Mouse (Mus musculus) megakaryocyte, adult 5-6 weeks (primary cell): ENCODE data around the gene Klhl23. TPM values are rescaled to one million over a fixed set of nuclear protein-coding genes. Genes with fewer than 3 reads are reported as not detected.

Experiments used
- ATAC-seq: 2 replicates; pipeline ENCODE4 v1.8.0; 2016; ENCODE audit warnings: mild to moderate bottlenecking, inconsistent platforms; ENCODE audit not compliant: poor library complexity, severe bottlenecking
- total RNA-seq, 2 experiments: library from RNA; stranded (forward) in 1 of 2; stranded (reverse) in 1 of 2; fragments of 153-499, 151-499 nt in 1 of 2; fragments of 221-1000, 200-1000 nt in 1 of 2; gene quantifications; 2 replicates each; pipeline versions ENCODE4 v1.2.3 to v1.2.4; 2015 to 2017

The Klhl23 gene
- total RNA-seq, 2 experiments from 2014 or later, result 3.7 to 8.7 TPM

DNA sequence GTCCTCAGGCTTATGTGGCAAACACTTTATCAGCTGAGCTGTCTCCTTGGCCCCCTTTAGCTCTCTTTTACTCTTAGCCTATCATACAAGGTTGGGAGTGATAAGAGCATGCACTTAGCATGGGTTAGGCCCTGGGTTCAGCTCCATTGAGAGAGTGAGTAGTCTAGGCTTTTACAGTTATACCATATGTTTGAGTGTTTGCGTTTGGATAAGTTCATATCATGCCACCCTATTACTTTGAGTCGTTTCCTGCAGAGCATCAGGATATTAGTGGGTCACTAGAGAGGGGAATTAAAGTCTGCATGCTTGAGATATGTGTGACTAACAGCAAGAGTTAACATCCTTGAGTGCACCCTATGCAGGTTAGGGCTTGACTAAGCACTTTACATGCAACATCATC, 7.9 kb downstream of the Klhl23 start:
- ATAC-seq, result no peak

DNA sequence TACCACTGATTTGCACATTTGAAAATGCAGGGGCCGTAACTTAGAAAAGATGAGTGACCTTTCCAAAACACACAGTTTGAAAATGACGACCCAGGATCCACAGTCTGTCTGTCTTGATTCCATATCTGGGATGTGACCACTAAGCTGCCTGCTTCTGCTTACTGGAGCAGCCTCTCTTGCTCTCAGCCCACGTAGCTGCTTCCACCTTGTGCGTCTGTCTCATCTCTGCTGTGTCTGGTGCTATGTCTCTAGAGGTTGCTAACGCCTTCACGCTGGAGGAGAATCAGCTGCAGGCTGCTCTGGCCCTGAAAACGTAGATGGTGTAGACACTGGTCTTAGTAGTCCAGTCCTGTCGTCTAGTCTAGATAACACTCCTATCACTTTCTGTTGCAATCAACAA, 8.4 kb downstream of the Klhl23 start:
- no peak for ATAC-seq

DNA sequence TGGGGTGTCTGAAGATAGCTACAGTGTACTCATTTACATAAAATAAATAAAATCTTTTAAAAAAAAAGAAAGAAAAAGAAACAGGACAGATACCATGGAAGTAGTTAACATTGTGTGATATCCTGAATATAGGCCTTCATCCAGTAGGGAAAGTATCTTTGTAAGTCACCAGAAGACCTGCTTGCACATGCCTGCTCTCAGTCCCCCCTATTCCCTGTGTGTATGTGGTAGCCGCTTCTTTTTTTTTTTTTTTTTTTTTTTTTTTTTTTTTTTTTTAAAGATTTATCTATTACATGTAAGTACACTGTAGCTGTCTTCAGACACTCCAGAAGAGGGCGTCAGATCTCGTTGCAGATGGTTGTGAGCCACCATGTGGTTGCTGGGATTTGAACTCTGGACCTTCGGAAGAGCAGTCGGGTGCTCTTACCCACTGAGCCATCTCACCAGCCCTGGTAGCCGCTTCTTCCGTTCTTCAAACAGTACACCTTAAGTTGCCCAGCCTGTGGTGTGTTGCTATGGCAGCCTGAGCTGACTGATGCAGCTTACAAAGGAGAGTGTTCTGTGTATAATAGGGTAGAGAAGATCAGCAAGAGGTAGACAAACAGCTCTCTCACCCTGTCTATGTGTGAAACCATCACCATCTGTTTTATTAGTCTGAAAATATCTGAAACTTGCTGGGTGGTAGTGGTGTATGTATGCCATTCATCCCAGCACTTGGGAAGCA, 15.7 kb downstream of the Klhl23 start:
- no peak for ATAC-seq

DNA sequence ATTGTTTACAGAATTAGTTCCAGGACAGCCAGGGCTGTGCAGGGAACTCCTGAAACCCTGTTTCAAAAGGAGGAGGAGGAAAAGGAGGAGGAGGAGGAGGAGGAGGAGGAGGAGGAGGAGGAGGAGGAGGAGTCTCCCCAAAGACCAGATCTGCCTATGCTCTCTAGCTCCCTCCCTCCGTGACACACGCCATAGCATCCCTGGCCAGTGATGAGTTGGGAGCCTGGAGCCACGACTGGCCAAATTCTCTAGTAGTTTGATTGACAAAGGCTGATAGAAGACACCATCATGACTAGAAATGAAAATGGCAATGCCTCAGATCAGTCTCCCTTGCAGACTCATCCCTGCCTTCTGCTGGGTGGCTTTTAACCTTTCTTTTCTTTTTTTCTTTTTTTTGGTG, 16.3 kb downstream of the Klhl23 start:
- no peak for ATAC-seq

DNA sequence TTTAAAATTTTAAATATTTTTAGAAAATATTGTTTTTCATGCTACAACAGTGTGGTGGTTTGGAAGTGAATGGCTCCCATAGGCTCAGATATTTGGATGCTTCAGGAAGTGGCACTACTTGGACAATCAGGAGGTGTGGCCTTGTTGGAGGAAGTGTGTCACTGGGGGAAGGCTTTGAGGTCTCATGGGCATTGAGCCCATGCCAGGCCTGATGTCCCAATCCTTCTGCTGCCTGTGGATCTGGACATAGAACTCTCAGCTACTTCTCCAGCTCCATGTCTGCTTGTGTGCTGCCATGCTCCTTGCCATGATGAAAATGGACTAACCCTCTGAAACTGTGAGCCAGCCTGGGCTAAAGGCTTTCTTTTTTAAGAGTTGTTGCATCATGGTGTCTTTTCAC, 17.0 kb downstream of the Klhl23 start:
- ATAC-seq, result peak; percentile 57

DNA sequence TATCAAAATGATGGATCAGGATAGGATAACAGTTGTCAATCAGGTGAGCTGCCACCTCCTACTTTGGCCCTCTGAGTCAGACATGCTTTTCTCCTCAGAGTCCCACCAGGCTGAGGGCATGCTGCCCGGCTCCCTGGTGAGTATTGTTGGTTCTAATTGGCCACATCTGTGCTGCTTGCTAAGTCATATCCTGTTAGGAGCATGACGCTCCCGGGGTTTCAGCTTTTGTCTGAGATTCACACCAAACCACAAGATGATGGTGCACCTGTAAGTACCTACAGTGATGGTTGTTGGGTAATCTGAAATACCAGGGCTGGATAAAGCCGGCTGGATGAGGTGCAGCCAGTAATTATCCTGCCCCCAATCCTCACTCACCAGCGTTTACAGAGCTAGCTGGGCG, 18.5 kb downstream of the Klhl23 start:
- no peak for ATAC-seq

DNA sequence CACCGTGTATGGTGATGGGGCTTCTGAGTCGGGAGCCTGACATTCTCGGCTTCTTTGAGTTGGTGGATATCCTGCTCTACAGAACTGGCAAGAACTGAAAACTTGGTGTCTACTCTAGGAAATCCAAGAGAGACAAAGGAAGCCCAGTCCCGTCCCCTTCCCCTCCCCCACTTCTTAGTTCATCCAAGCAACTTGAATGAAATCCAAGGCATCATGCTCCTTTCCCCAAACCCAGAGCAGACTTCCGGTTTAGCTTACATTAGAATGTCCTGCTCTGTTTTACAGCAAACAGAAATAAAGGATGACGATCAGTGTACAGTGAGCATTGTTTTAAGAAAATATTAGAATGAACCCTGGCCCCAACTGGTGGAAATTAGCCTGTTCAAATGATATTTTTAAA, 27.5 kb downstream of the Klhl23 start:
- no peak for ATAC-seq

DNA sequence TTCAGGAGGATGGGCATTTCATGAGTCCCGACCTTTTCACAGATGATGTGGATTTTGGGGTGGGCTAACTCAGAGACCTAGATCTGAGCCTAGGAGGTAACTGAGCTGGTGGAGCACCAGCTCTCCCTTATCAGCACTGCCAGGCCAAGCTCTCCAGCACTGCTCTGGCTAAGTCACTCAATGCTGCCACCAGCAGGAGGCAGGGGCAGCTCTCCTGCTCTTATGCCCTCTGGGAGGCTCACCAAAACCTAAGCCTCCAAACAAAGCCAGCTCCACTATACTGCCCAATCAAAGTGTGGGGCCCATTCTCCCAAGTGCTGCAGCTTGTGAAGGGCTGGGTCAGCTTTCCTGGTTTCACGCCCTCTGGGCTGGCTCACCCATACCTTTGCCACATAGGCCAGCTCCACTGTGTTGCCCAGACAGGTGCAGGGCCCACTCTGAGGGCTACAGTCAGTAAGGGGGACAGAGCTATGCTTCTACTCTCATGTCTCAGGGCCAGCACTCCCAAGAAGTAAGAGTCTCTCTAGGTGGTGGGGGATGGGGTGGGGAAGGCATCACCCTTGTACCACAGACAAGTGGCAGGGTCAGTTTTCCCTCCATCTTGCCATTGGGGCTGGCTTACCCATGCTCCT, 29.8 kb downstream of the Klhl23 start:
- 0 out of 2 replicates have a peak, but pooled peaks have one; percentile 45 for ATAC-seq

DNA sequence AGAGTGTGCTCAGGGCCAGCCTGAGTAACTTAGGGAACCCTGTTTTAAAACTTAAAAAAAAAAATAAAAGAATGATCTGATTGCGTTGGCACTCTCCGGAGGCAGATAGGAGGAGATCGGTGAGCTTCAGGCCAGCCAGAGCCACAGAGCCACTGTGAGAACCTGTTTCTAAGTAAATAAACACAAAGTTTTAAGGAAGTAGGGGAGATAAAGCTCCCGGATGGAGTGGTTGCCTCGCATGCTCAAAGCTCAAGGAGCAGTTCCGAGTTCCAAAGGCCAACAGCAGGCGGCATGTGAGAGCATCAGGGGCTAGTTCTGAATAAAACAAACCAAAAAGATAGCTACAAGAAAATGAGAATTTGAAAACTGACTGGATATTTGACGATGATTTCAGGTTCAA, 34.6 kb downstream of the Klhl23 start:
- ATAC-seq, result peak; percentile 53

DNA sequence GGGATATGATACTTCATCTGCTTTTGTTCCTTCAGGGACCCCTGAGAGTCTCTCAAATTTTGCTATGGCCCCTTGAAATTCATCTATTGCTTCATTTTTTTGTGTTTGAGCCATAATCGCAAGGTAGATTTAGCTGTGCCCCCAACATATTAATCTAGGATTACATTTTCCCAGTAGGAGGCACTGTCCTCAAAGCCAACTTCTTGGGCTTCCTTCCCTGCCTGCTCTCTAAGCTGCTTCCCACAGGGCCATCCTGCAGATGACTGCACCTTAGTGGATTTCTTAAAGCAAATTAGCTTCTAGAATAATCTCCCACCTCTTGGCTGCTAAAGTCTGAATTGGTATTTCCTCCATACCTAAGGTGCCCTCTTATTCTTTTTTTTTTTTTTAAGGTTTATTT, 36.1 kb downstream of the Klhl23 start:
- no peak for ATAC-seq

DNA sequence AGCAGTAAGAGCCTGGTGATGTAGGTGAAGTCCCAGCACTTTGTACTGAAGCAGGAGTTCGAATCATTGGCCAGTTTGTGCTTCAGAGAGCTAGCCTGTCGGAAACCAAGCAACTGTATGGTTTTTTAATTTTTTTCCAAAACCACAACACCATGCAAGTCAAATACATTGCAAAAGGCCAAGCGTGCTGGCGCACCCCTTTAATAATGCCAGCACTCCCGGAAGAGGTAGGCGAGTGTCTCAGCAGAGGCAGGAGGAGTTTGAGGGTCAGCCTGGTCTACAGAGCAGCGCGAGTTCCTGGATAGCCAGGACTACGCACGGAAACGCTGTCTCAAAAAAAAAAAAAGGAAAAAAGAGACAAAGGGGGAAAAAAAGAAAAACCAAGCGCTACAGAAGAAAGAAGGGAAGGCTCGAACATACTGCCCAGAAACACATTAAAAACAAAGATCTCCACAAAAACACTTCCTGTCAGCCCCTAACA, 39.3 kb downstream of the Klhl23 start:
- ATAC-seq, result peak; percentile 57

DNA sequence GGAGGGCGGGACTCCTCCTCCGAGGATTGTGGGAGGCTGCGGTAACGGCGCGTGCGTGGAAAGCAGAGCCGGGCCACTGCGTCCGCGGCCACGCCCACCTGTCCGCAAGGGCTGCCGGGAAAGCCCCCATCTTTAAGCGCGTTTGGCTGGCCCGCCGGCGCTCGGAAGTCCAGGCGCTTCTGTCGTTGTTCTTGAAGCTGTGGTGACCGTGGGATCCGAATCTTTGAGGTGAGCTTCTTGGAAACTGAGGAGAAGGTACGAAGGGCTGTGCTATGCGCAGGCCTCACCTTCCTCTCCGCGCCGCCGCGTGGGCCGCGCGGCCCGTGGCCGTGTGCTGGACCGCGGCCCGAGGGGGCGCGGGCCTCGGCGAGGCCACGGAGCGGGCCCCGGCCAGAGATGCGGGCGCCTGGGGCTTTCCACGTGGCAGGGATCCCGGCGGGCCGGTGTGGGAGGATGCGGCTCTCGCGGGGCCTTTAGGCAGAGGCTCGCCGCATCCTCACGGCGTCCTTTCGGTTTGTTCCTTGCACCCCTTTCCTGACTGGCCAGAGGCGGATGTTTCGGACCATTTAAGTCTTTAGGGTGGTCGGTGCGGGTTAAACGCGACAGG, 39.8 kb downstream of the Klhl23 start, which contains the start of gene Ssb:
Gene Ssb, plus strand, starts transcription at position 78 of the 607 bp plus-strand sequence.
- ATAC-seq, result peak; percentile 96

DNA sequence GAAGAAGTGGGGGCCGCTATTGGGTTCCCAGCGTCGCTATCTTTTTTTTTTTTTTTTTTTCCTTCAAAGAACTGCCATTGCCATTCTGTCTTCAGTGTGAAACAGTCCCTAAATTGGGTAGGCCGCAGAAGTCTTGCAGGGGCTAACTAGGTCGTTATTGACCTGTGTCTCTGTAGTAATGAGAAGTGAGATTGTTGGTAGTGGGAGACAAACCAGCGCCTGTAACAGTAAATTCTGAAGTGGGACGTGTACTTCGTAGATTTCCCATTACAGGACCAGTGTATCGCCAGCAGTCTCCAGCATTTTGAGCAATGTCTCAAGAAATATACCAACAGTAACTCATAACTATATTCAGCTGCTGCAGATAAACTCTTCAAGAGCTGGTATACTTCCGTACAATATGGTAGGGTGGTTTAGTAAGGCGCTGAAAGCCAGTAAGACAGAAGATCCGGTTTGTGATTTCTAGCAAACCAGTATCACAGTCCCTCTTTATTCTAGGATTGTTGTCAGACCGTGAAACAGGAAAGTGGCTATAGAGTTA, 40.4 kb downstream of the Klhl23 start:
- ATAC-seq, result no peak

DNA sequence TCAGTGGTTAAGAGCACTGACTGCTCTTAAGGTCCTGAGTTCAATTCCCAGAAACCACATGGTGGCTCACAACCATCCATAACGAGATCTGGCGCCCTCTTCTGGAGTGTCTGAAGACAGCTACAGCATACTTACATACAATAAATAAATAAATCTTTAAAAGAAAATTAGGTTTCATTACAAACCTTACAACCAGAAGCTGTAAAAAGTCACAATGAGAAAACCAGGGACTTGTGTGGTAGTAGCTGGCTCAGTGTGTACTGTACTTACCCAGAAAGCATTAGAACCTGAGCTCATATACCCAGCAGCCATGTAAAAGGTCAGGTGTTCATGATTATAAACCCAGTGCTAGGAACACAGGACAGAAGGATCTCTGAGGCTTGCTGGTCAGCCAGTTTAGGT, 62.2 kb downstream of the Klhl23 start:
- no peak for ATAC-seq

DNA sequence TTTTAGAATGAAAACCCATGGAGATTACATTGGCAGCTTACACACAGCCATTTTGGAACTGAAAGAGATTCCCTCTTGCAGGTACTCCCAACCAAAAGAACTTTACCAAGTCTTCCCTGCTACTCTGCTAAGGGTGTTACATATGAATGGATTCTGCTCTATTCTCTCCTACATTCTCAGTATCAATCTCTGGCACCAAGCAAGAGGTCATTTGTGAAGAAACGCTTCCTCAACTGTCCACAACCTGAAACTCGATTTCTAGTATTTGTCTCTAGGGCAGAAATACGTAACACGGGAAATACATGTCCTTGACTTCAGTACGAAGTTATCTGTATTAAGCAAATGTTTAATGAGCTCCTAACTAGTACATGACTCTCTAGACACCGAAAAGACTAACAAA, 62.8 kb downstream of the Klhl23 start:
- no peak for ATAC-seq

DNA sequence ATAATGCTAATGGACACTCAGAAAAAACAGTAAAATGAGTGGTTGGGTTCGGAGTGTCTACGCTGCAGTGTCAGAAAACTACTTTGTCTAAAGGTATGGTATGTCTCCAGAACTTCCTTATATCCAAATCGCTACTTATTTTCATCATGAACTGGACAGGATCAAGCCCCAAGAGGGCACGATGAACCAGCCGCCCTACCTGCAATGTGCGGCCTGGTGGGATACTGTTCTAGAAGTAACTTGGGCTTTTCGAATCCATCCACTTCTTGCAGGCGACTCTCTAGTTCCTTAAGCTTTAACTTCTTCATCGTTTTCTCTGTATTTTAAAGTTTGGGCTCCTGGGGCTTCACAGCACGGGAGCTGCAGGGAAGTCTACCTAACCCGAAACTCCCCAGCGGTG, 63.3 kb downstream of the Klhl23 start:
- ATAC-seq, result no peak

DNA sequence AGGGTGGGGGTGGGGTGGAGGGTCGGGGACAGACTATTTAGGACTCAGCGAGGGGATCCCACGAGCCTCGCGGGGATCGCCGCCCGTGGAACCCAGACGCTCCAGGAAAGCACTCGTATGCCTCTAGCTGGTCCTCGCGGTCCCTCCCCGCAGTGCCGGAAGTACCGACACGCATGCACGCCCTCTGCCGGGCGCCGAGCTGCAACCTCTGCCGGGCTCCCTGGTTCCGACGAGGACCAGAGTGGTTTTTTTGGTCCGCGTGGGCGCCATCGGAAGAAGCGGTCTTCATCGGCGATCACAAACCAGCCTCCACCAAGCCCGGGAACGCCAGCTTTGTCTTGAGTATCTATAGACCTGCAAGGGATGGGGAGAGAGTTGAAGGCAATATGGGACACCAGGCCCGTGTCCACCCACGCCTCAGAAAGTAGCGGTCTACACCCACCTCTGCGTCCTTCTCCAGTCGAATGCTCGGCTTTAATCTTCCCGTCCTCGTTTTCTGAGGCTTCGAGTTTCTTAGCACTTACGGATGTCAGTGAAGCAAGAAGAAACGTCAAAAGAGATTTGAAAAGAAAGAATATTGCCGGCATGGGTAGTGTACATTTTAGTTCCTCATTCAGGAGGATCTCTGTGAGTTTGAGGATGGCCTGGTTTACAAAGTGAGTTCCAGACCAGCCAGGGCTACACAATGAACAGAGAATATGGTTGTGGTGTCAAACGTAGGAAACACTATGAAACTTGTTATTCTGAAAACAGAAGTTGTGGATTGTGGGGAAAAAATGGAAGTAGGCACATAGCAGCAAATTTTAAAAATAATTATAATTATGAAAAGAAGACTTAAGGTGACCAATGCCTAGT, 63.9 kb downstream of the Klhl23 start, which contains the start of gene Mettl5:
Gene Mettl5, minus strand, starts transcription at position 165 of the 855 bp plus-strand sequence.
- ATAC-seq, result peak; percentile 100
